Mouse (Mus musculus) liver, adult 2 months (tissue): ENCODE results near the gene Serf2.

Source experiments
- CTCF ChIP-seq: fragments of 200-500 bp; IDR thresholded peaks from 2 replicates; pipeline ENCODE4 v1.5.1; 2011; ENCODE audit warnings: low read depth, low read length, control low read depth
- POLR2A ChIP-seq: fragments of 200-500 bp; IDR thresholded peaks from 2 replicates; pipeline ENCODE4 v1.6.1; 2011; ENCODE audit warnings: low read length, control low read depth; ENCODE audit not compliant: insufficient read depth; ENCODE audit errors: extremely low read depth

GRCm38 (mm10) chr2:121425890-121426289 is 23.1 kb upstream of the Serf2 start:
- no peak for TF ChIP-seq CTCF
- no peak for TF ChIP-seq POLR2A
